Mouse (Mus musculus): ENCODE measurements around the gene Abhd14a. TPM values are rescaled to one million over a fixed set of nuclear protein-coding genes. Genes with fewer than 3 reads are reported as not detected.

Abhd14a gene
- polyA plus RNA-seq, 1 experiment from 2014 or later, result 21.7 TPM

DNA sequence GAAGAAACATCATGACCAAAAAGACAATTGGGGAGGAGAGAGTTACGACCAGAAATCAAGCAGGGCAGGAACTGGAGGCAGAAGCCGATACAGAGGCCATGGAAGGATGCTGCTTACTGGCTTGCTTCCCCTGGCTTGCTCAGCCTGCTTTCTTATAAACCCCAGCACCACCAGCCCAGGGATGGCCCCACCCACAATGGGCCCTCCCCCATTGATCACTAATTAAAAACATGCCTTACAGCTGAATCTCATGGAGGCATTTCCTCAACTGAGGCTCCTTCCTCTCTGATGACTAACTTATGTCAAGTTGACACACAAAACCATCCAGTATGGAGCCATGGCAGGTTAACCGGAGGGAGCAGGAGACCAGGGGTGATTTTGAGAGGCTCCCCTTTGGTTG, 47.7 kb downstream of the Abhd14a start:
- Histone ChIP-seq H3K4me2 (replicated peaks; ENCODE audit: low read depth, low read length) (no peak overlapping the region), H3K9me3 (ENCODE audit: low read length) (no peaks in the 10 kb centered on the region), H3K4me3 (ENCODE audit: low read depth, low read length) (no peak overlapping the region), H3K27ac (ENCODE audit: low read length) (no peak overlapping the region), H3K27me3 (replicated peaks; ENCODE audit: insufficient read depth, low read length) (no peaks in the 10 kb centered on the region), H3K9ac (replicated peaks; ENCODE audit: low read depth) (no peak overlapping the region), H3K4me1 (ENCODE audit: insufficient read depth, low read depth, low read length) (no peaks in the 10 kb centered on the region), H3K36me3 (ENCODE audit: insufficient read depth, low read length) (no peaks in the 10 kb centered on the region)
- TF ChIP-seq CTCF (IDR thresholded peaks at IDR 0.05) (no peak), EP300 (IDR thresholded peaks at IDR 0.05) (no peak)
- no peak for DNase-seq (ENCODE audit: low spot score)
- no peak for ATAC-seq
- 90% methylated on average over 3 of the region's 3 CpGs for WGBS

DNA sequence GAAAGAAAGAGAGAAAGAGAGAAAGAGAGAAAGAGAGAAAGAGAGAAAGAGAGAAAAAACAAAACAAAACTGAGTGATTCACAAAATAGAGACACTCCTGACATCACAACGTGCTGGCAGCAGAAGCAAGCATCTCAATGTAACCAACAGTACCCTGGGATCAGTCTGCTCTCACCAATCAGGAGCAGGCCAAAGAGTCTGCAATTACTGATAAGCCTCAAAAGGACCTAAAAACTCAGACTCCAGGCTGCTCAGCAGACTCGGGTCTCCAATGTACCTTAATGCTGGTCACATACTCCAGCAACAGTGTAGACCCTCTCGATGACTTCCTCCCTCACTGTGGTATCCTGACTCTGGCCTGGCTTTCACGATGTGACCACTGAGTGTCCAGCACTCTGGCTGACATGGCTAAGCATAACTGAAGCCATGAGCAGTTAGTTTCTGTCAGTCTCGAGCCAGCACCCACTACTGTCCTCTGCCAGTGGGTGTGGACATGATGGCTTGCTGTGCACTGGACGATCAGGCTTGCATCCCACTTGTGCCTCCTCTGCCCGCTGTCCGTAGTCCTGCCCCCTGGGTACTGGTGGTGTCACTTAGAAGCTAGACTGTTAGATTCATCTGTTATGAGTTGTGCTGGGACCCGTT, 48.7 kb downstream of the Abhd14a start:
- Histone ChIP-seq H3K9ac (replicated peaks; ENCODE audit: low read depth) (no peak overlapping the region), H3K27ac (ENCODE audit: low read length) (no peak overlapping the region), H3K27me3 (replicated peaks; ENCODE audit: insufficient read depth, low read length) (no peaks in the 10 kb centered on the region), H3K4me2 (replicated peaks; ENCODE audit: low read depth, low read length) (no peak overlapping the region), H3K9me3 (ENCODE audit: low read length) (no peaks in the 10 kb centered on the region), H3K36me3 (ENCODE audit: insufficient read depth, low read length) (no peaks in the 10 kb centered on the region), H3K4me1 (ENCODE audit: insufficient read depth, low read depth, low read length) (no peaks in the 10 kb centered on the region), H3K4me3 (ENCODE audit: low read depth, low read length) (no peak overlapping the region)
- ATAC-seq (no peak), DNase-seq (ENCODE audit: low spot score) (no peak)
- TF ChIP-seq EP300 (IDR thresholded peaks at IDR 0.05) (no peak), CTCF (IDR thresholded peaks at IDR 0.05) (no peak)
- 62% methylated on average over 9 of the region's 9 CpGs for WGBS

DNA sequence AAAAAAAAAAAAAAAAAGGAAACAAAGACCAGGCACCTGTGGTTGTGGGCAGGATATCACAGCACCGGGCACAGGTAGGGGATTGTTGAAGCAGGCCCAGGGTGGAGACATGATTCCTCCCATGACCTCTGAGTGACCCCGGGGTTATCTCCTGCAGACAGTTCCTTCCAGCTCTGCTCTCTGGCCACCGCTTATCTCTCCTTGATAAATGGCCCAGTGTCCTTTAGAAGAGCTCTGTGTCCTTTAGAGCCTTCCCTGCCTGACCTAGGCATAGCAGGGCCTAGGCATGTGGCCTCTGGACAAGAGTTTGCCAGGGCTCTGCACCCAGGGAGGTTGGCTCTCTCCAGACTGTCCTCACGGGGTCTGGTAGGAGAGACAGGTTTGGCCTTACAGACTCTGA, 49.7 kb downstream of the Abhd14a start:
- WGBS, result 57% methylated on average over 4 of the region's 4 CpGs
- H3K4me3 ChIP-seq (ENCODE audit: low read depth, low read length), result no peak overlapping the region
- DNase-seq (ENCODE audit: low spot score), result no peak
- TF ChIP-seq EP300 (IDR thresholded peaks at IDR 0.05) (no peak), CTCF (IDR thresholded peaks at IDR 0.05) (no peak)
- no peaks in the 10 kb centered on the region for H3K4me1 ChIP-seq (ENCODE audit: insufficient read depth, low read depth, low read length)
- H3K9ac ChIP-seq (replicated peaks; ENCODE audit: low read depth), result no peak overlapping the region
- ATAC-seq, result no peak
- no peak overlapping the region for H3K27ac ChIP-seq (ENCODE audit: low read length)
- no peak overlapping the region for H3K4me2 ChIP-seq (replicated peaks; ENCODE audit: low read depth, low read length)
- H3K9me3 ChIP-seq (ENCODE audit: low read length), result no peaks in the 10 kb centered on the region
- H3K36me3 ChIP-seq (ENCODE audit: insufficient read depth, low read length), result no peaks in the 10 kb centered on the region
- no peaks in the 10 kb centered on the region for H3K27me3 ChIP-seq (replicated peaks; ENCODE audit: insufficient read depth, low read length)

DNA sequence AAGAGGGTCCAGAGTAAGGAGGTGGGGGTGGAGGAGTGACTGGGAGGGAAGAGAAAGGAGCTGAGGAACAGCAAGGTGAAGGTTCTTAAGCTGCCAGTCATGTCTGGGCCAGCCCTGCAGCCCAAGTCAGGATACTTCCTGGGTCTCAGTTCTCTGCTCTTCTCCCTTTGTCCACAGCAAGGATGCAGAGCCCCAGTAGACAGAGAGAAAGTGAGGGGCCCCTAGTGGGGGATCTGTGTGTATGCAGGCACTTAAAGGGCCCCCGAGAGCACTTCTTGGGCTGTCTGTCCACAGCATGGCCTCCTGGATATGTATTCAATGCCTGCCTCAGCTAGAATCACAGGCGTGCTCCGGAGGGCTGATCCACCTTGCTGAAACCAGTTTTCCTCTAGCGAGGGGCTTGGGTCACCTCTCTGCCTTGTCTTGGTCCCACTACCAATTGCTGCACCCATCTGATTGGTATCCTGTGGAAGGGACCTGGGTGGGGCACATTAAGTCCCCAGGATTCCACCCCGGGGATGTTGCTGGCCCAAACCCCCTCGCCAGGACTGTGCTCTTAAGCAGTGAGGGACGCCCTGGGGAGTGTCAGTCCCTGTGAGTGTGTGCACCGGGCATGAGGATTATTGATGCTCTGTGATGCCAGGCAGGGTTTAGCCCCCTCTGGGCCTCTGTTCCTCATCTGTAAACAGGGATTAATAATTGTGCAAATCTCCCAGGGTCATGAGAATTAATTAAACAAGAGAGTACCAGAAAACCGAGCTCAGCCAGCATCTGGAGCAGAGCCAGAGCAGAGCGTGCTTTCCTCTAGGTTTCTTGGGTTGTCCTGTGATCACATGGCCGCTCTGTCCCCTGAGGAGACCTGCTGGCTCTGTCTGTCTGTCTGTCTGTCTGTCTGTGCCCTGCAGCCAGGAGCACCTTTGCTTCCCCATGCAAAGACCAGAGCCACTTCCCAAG, 52.6 kb downstream of the Abhd14a start:
- H3K4me2 ChIP-seq (replicated peaks; ENCODE audit: low read depth, low read length), result no peak overlapping the region
- ATAC-seq, result peak; percentile 76
- H3K9me3 ChIP-seq (ENCODE audit: low read length), result no peaks in the 10 kb centered on the region
- no peaks in the 10 kb centered on the region for H3K27me3 ChIP-seq (replicated peaks; ENCODE audit: insufficient read depth, low read length)
- DNase-seq (ENCODE audit: low spot score), result peak; percentile 82
- no peaks in the 10 kb centered on the region for H3K4me1 ChIP-seq (ENCODE audit: insufficient read depth, low read depth, low read length)
- no peak overlapping the region for H3K9ac ChIP-seq (replicated peaks; ENCODE audit: low read depth)
- H3K4me3 ChIP-seq (ENCODE audit: low read depth, low read length), result no peak overlapping the region
- TF ChIP-seq EP300 (IDR thresholded peaks at IDR 0.05), result no peak
- peak; percentile 68 for TF ChIP-seq CTCF (IDR thresholded peaks at IDR 0.05)
- WGBS, result 54% methylated on average over 11 of the region's 11 CpGs
- H3K36me3 ChIP-seq (ENCODE audit: insufficient read depth, low read length), result no peaks in the 10 kb centered on the region
- no peak overlapping the region for H3K27ac ChIP-seq (ENCODE audit: low read length)

DNA sequence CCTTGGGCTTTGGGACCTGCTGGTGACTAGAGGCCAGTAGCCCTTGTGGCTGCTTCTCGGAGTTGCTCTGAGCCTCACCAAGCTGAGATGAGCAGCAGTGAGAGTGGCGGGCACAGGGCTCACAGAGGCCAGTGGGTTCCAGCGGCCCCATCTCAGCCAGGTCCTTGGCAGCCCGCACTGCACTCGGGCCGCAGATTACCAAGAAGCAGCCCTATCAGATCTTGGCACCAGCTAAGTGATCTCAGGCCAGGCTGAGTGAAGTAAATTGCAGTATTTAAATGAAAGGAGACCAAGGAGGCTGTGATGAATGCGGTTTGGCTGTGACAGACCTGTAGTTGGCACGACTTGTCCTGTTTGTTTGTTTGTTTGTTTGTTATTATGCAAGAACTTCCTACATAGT, 53.9 kb downstream of the Abhd14a start:
- Histone ChIP-seq H3K9me3 (ENCODE audit: low read length) (no peaks in the 10 kb centered on the region), H3K27ac (ENCODE audit: low read length) (no peak overlapping the region), H3K36me3 (ENCODE audit: insufficient read depth, low read length) (no peaks in the 10 kb centered on the region), H3K4me1 (ENCODE audit: insufficient read depth, low read depth, low read length) (no peaks in the 10 kb centered on the region), H3K27me3 (replicated peaks; ENCODE audit: insufficient read depth, low read length) (no peaks in the 10 kb centered on the region), H3K9ac (replicated peaks; ENCODE audit: low read depth) (no peak overlapping the region), H3K4me3 (ENCODE audit: low read depth, low read length) (no peak overlapping the region), H3K4me2 (replicated peaks; ENCODE audit: low read depth, low read length) (no peak overlapping the region)
- TF ChIP-seq CTCF (IDR thresholded peaks at IDR 0.05) (no peak), EP300 (IDR thresholded peaks at IDR 0.05) (no peak)
- DNase-seq (ENCODE audit: low spot score) (no peak), ATAC-seq (no peak)
- WGBS, result 72% methylated on average over 8 of the region's 8 CpGs

DNA sequence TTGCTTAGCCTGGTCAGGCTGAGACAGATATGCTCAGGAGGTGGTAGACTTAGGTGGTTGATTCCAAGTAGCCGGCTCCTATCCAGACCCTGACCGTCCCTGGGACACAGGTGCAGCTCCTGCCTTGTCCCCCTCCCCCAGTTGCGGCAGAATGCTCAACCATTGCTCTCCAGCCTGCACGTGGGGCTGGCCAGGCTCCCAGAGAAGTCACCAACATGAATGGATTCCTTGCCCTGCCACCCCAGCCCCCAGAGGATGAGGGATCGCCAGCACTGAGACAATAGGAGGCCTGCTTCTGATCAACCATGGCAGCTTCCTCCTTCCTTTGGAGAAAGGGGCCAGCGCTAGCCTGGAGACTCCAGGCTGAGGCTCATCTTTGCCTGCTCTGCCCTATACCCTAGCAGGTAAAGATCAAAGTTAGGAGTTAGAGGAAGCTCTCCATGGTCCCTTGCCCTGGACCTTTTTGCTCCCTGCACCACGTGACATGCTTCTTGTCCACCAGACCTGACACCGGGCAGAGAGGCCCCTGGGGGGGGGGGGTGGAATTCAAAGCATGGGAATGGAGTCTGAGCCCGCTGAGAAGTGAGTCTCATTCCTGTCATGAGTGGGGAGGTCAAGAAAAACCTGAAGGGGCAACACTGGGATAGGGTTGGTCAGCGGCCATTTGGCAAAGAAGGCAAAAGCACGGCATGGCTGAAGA, 54.5 kb downstream of the Abhd14a start:
- DNase-seq (ENCODE audit: low spot score), result no peak
- Histone ChIP-seq H3K4me3 (ENCODE audit: low read depth, low read length) (no peak overlapping the region), H3K9me3 (ENCODE audit: low read length) (no peaks in the 10 kb centered on the region), H3K9ac (replicated peaks; ENCODE audit: low read depth) (no peak overlapping the region), H3K36me3 (ENCODE audit: insufficient read depth, low read length) (no peaks in the 10 kb centered on the region), H3K27me3 (replicated peaks; ENCODE audit: insufficient read depth, low read length) (no peaks in the 10 kb centered on the region), H3K4me1 (ENCODE audit: insufficient read depth, low read depth, low read length) (no peaks in the 10 kb centered on the region), H3K4me2 (replicated peaks; ENCODE audit: low read depth, low read length) (no peak overlapping the region), H3K27ac (ENCODE audit: low read length) (no peak overlapping the region)
- ATAC-seq, result no peak
- 66% methylated on average over 11 of the region's 11 CpGs for WGBS
- TF ChIP-seq CTCF (IDR thresholded peaks at IDR 0.05), result no peak
- no peak for TF ChIP-seq EP300 (IDR thresholded peaks at IDR 0.05)

Other genes starting within 250 kb of the Abhd14a start
- gene Ppm1m, start 247.9 kb downstream of the Abhd14a start, polyA plus RNA-seq (2015; fragmentation: Nextera tagmentation; extraction: Ambion mirVana), result 33.4 and 37.2 TPM in 2 replicates
- gene Twf2, start 244.6 kb downstream of the Abhd14a start, polyA plus RNA-seq (2015; fragmentation: Nextera tagmentation; extraction: Ambion mirVana), result 64.2 and 64.6 TPM in 2 replicates
- gene Tlr9, start 225.1 kb downstream of the Abhd14a start, polyA plus RNA-seq (2015; fragmentation: Nextera tagmentation; extraction: Ambion mirVana), result 0.12 and 0.15 TPM in 2 replicates
- 292 and 310 TPM in 2 replicates for gene Alas1, start 199.0 kb downstream of the Abhd14a start, polyA plus RNA-seq (2015; fragmentation: Nextera tagmentation; extraction: Ambion mirVana)
- 9.7 and 9.9 TPM in 2 replicates for gene Poc1a, start 166.6 kb downstream of the Abhd14a start, polyA plus RNA-seq (2015; fragmentation: Nextera tagmentation; extraction: Ambion mirVana)
- gene Dusp7, start 79.0 kb downstream of the Abhd14a start, polyA plus RNA-seq (2015; fragmentation: Nextera tagmentation; extraction: Ambion mirVana), result 25.7 and 27.8 TPM in 2 replicates
- gene Rpl29, start 18.2 kb downstream of the Abhd14a start, polyA plus RNA-seq (2015; fragmentation: Nextera tagmentation; extraction: Ambion mirVana), result 656 and 737 TPM in 2 replicates
- 8.5 and 12.5 TPM in 2 replicates for gene Acy1, start 9.4 kb downstream of the Abhd14a start, polyA plus RNA-seq (2015; fragmentation: Nextera tagmentation; extraction: Ambion mirVana)
- gene Abhd14b, start 219 bp downstream of the Abhd14a start, polyA plus RNA-seq (2015; fragmentation: Nextera tagmentation; extraction: Ambion mirVana), result 31.1 and 36.8 TPM in 2 replicates
- gene Pcbp4, start 5.6 kb upstream of the Abhd14a start, polyA plus RNA-seq (2015; fragmentation: Nextera tagmentation; extraction: Ambion mirVana), result 29.4 and 30.6 TPM in 2 replicates
- 0.13 and 0.20 TPM in 2 replicates for gene Gpr62, start 18.3 kb upstream of the Abhd14a start, polyA plus RNA-seq (2015; fragmentation: Nextera tagmentation; extraction: Ambion mirVana)
- 19.4 and 21.7 TPM in 2 replicates for gene Rrp9, start 28.3 kb upstream of the Abhd14a start, polyA plus RNA-seq (2015; fragmentation: Nextera tagmentation; extraction: Ambion mirVana)
- 21.5 and 24.0 TPM in 2 replicates for gene Parp3, start 29.3 kb upstream of the Abhd14a start, polyA plus RNA-seq (2015; fragmentation: Nextera tagmentation; extraction: Ambion mirVana)
- gene Iqcf1, start 52.3 kb upstream of the Abhd14a start, polyA plus RNA-seq (2015; fragmentation: Nextera tagmentation; extraction: Ambion mirVana), result not detected in 2 replicates
- gene Iqcf5, start 66.9 kb upstream of the Abhd14a start, polyA plus RNA-seq (2015; fragmentation: Nextera tagmentation; extraction: Ambion mirVana), result not detected in 2 replicates
- gene Iqcf3, start 114.0 kb upstream of the Abhd14a start, polyA plus RNA-seq (2015; fragmentation: Nextera tagmentation; extraction: Ambion mirVana), result not detected in 2 replicates
- not detected in 2 replicates for gene Iqcf4, start 123.3 kb upstream of the Abhd14a start, polyA plus RNA-seq (2015; fragmentation: Nextera tagmentation; extraction: Ambion mirVana)
- not detected in 2 replicates for gene Iqcf6, start 178.9 kb upstream of the Abhd14a start, polyA plus RNA-seq (2015; fragmentation: Nextera tagmentation; extraction: Ambion mirVana)
- gene Grm2, start 208.4 kb upstream of the Abhd14a start, polyA plus RNA-seq (2015; fragmentation: Nextera tagmentation; extraction: Ambion mirVana), result not detected in 2 replicates
- gene Tex264, start 238.2 kb upstream of the Abhd14a start, polyA plus RNA-seq (2015; fragmentation: Nextera tagmentation; extraction: Ambion mirVana), result 63.5 and 67.7 TPM in 2 replicates

Data from lung, postnatal 0 days (tissue).